Mouse (Mus musculus): ENCODE data around the gene Tusc2. TPM values are rescaled to one million over a fixed set of nuclear protein-coding genes. Genes with fewer than 3 reads are reported as not detected.

Gene Tusc2
- polyA plus RNA-seq, 1 experiment from 2014 or later: 53.0 TPM

DNA sequence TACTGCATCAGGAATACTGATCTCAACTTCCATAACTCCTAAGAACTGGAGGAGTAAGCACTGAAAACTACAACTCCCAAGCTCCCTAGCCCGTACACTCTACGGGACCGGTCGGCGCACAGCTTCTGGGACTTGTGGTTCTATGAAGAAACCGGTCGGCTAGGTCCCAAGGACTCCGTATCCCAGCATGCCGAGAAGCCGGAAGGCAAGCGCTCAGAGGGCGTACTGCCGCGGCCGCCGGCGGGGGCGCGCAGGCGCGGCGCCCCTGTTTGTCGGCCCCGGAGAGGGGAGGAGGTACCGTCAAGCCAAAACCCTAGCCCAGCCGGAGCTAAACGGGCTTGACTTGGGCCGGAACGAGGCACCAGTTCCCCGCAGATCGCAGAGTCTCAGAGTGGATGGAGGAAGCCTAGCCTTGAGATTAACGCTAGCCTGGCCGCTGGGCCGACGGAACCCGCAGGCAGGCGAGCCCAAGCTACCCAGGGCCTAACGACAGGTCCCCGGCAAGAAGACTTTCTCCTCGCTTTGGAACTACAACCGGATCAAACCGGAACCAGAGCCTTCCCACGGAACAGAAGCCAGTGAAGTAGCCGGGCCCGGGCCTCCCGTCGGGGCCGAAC lies 29.2 kb upstream of the Tusc2 start, which contains the start of gene Tmem115:
Gene Tmem115, plus strand, starts transcription at position 155 of the 617 bp plus-strand sequence.
- peak within 1 kb of the TSS; percentile 83 for H3K27ac ChIP-seq (replicated peaks in 1 of 2; ENCODE audit: control insufficient read depth in 1 of 2, insufficient read depth in 1 of 2, low read depth in 2 of 2, low read length in 2 of 2)
- H3K9me3 ChIP-seq (ENCODE audit: control insufficient read depth, low read length): no peaks in the 10 kb centered on the region
- H3K4me2 ChIP-seq (ENCODE audit: low read length): peak within 1 kb of the TSS; percentile 91
- ATAC-seq (ENCODE audit: insufficient number of reproducible peaks, insufficient read depth, low FRiP score, low read depth): peak; percentile 96
- WGBS: under 1% methylated on average over 48 of the region's 48 CpGs
- H3K9ac ChIP-seq (ENCODE audit: low read length): peak within 1 kb of the TSS; percentile 93
- peaks cover 18% of the 10 kb centered on the region for H3K36me3 ChIP-seq (ENCODE audit: control insufficient read depth, insufficient read depth, low read length)
- H3K27me3 ChIP-seq (ENCODE audit: control insufficient read depth, insufficient read depth, low read length): no peaks in the 10 kb centered on the region
- H3K4me1 ChIP-seq (ENCODE audit: control insufficient read depth in 2 of 2, insufficient read depth in 2 of 2, low read length in 2 of 2): peaks cover 22 to 29% of the 10 kb centered on the region in 2 experiments
- H3K4me3 ChIP-seq (ENCODE audit: control insufficient read depth in 1 of 2, insufficient read depth in 1 of 2, low read depth in 1 of 2, low read length in 2 of 2): peak within 1 kb of the TSS; percentile 86 to 96

DNA sequence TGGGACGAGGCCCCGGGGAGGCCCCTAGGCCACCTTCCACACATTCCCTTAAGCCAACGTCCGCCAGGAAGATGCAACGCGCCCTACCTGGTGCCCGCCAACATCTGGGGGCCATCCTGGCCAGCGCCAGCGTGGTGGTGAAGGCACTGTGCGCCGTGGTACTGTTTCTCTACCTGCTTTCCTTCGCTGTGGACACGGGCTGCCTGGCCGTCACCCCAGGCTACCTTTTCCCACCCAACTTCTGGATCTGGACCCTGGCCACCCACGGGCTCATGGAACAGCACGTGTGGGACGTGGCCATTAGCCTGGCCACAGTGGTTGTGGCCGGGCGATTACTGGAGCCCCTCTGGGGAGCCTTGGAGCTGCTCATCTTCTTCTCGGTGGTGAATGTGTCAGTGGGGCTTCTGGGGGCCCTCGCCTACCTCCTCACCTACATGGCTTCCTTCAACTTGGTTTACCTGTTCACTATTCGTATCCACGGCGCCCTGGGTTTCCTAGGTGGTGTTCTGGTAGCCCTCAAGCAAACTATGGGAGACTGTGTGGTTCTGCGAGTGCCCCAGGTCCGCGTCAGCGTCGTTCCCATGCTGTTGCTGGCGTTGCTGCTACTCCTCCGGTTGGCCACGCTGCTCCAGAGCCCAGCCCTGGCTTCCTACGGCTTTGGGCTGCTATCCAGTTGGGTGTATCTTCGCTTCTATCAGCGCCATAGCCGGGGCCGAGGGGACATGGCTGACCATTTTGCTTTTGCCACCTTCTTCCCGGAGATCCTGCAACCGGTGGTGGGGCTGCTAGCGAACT lies 28.4 kb upstream of the Tusc2 start:
- peak overlapping the region; percentile 91 for H3K4me2 ChIP-seq (ENCODE audit: low read length)
- peak overlapping the region; percentile 86 to 96 for H3K4me3 ChIP-seq (ENCODE audit: control insufficient read depth in 1 of 2, insufficient read depth in 1 of 2, low read depth in 1 of 2, low read length in 2 of 2)
- H3K4me1 ChIP-seq (ENCODE audit: control insufficient read depth in 2 of 2, insufficient read depth in 2 of 2, low read length in 2 of 2): peaks cover 22 to 29% of the 10 kb centered on the region in 2 experiments
- under 1% methylated on average over 40 of the region's 40 CpGs for WGBS
- H3K36me3 ChIP-seq (ENCODE audit: control insufficient read depth, insufficient read depth, low read length): peaks cover 25% of the 10 kb centered on the region
- no peak for ATAC-seq (ENCODE audit: insufficient number of reproducible peaks, insufficient read depth, low FRiP score, low read depth)
- peak overlapping the region; percentile 93 for H3K9ac ChIP-seq (ENCODE audit: low read length)
- no peaks in the 10 kb centered on the region for H3K27me3 ChIP-seq (ENCODE audit: control insufficient read depth, insufficient read depth, low read length)
- peak overlapping the region; percentile 83; a peak in 3 of 4 replicates for H3K27ac ChIP-seq (replicated peaks in 1 of 2; ENCODE audit: control insufficient read depth in 1 of 2, insufficient read depth in 1 of 2, low read depth in 2 of 2, low read length in 2 of 2)
- H3K9me3 ChIP-seq (ENCODE audit: control insufficient read depth, low read length): no peaks in the 10 kb centered on the region

DNA sequence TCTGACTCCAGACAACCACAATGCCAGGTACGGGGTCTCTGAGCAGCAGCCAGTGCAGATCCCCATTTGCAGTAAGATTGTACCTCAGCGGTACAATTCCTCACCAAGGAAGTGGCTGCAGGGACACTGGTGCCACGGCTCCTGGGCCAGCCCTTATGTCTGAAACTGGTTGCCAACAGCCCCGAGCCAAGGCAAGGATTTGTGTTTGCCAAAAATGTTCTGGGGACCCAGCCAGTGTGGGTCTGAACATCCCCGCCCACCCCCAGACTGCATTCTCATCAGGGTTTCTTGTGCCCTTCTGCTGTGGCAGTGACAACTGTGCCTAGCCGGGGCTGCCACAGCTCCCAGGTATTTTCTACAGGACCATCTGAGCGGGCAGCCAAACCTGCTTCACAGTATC lies 24.8 kb upstream of the Tusc2 start:
- 90% methylated on average over 7 of the region's 7 CpGs for WGBS
- H3K27ac ChIP-seq (replicated peaks in 1 of 2; ENCODE audit: control insufficient read depth in 1 of 2, insufficient read depth in 1 of 2, low read depth in 2 of 2, low read length in 2 of 2): no peak overlapping the region
- no peak overlapping the region for H3K4me3 ChIP-seq (ENCODE audit: control insufficient read depth in 1 of 2, insufficient read depth in 1 of 2, low read depth in 1 of 2, low read length in 2 of 2)
- no peak for ATAC-seq (ENCODE audit: insufficient number of reproducible peaks, insufficient read depth, low FRiP score, low read depth)
- no peak overlapping the region for H3K4me2 ChIP-seq (ENCODE audit: low read length)
- H3K4me1 ChIP-seq (ENCODE audit: control insufficient read depth in 2 of 2, insufficient read depth in 2 of 2, low read length in 2 of 2): peaks cover 32 to 46% of the 10 kb centered on the region in 2 experiments
- peaks cover 31% of the 10 kb centered on the region for H3K36me3 ChIP-seq (ENCODE audit: control insufficient read depth, insufficient read depth, low read length)
- no peaks in the 10 kb centered on the region for H3K27me3 ChIP-seq (ENCODE audit: control insufficient read depth, insufficient read depth, low read length)
- H3K9me3 ChIP-seq (ENCODE audit: control insufficient read depth, low read length): no peaks in the 10 kb centered on the region
- H3K9ac ChIP-seq (ENCODE audit: low read length): no peak overlapping the region

DNA sequence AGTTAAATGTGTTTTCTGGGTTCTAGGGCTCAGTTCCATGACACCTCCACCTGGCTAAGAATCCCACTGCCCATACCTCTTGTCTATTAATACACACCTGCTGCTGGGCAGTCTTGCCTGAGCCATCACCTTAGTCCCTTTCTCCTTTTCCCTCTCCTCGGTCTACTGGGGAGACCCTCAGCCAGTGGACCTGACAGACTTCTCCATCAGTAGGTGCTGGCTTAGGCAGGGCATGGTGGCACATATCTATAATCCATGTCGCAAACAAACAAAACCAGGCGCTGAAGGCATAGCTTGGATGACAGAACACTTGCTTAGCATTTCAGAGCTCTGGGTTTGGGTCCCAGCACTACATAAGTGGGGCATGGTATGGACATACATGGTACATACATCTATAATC lies 24.3 kb upstream of the Tusc2 start:
- Histone ChIP-seq H3K4me3 (ENCODE audit: control insufficient read depth in 1 of 2, insufficient read depth in 1 of 2, low read depth in 1 of 2, low read length in 2 of 2) (no peak overlapping the region), H3K4me1 (ENCODE audit: control insufficient read depth in 2 of 2, insufficient read depth in 2 of 2, low read length in 2 of 2) (peaks cover 29 to 47% of the 10 kb centered on the region in 2 experiments), H3K27ac (replicated peaks in 1 of 2; ENCODE audit: control insufficient read depth in 1 of 2, insufficient read depth in 1 of 2, low read depth in 2 of 2, low read length in 2 of 2) (no peak overlapping the region), H3K4me2 (ENCODE audit: low read length) (no peak overlapping the region), H3K9ac (ENCODE audit: low read length) (no peak overlapping the region), H3K9me3 (ENCODE audit: control insufficient read depth, low read length) (no peaks in the 10 kb centered on the region), H3K36me3 (ENCODE audit: control insufficient read depth, insufficient read depth, low read length) (peaks cover 34% of the 10 kb centered on the region), H3K27me3 (ENCODE audit: control insufficient read depth, insufficient read depth, low read length) (no peaks in the 10 kb centered on the region)
- no peak for ATAC-seq (ENCODE audit: insufficient number of reproducible peaks, insufficient read depth, low FRiP score, low read depth)
- WGBS: 88% methylated on average over 3 of the region's 3 CpGs

DNA sequence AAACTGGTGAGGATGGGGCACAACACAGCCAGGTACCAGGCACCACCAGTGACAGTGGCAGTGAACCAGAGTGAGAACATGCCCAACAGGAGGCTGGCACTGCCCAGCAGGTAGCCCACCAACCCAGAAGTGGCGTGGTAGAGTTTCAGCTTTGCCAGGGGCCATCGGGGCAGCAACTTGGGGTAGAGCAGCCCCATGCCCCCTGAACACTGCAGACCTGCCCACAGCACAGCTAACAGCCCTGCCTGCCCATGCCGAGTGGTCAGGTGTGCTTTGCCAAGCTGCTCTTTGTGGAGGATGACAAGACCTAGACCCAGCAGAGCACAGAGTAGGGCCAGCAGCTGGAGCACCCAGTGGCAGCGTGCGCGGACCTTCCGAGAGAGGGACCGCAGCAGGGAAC lies 23.1 kb upstream of the Tusc2 start:
- WGBS: 91% methylated on average over 8 of the region's 8 CpGs
- Histone ChIP-seq H3K36me3 (ENCODE audit: control insufficient read depth, insufficient read depth, low read length) (peaks cover 46% of the 10 kb centered on the region), H3K27ac (replicated peaks in 1 of 2; ENCODE audit: control insufficient read depth in 1 of 2, insufficient read depth in 1 of 2, low read depth in 2 of 2, low read length in 2 of 2) (no peak overlapping the region), H3K4me2 (ENCODE audit: low read length) (no peak overlapping the region), H3K27me3 (ENCODE audit: control insufficient read depth, insufficient read depth, low read length) (no peaks in the 10 kb centered on the region), H3K4me1 (ENCODE audit: control insufficient read depth in 2 of 2, insufficient read depth in 2 of 2, low read length in 2 of 2) (peaks cover 29 to 42% of the 10 kb centered on the region in 2 experiments), H3K4me3 (ENCODE audit: control insufficient read depth in 1 of 2, insufficient read depth in 1 of 2, low read depth in 1 of 2, low read length in 2 of 2) (no peak overlapping the region), H3K9me3 (ENCODE audit: control insufficient read depth, low read length) (no peaks in the 10 kb centered on the region), H3K9ac (ENCODE audit: low read length) (no peak overlapping the region)
- no peak for ATAC-seq (ENCODE audit: insufficient number of reproducible peaks, insufficient read depth, low FRiP score, low read depth)

DNA sequence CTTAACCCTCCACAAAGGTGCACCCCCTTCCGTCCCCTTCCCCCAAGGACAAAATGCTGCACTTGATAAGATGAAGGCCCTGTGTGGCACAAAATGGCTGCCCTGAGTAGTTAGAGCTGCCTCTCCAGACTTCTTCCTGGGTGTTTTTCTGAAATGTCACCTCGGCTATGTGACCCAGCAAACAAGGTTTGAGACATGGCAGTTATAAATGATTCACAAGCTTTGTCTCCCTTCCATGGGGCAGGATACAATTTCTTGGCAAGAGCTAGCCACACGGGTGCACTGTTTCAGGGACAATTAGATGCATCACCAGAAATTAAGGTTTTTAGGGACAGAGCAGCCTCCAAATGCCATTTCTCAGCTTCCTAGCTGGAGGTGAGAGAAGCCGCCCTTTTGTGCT lies 22.6 kb upstream of the Tusc2 start:
- Histone ChIP-seq H3K9ac (ENCODE audit: low read length) (no peak overlapping the region), H3K27ac (replicated peaks in 1 of 2; ENCODE audit: control insufficient read depth in 1 of 2, insufficient read depth in 1 of 2, low read depth in 2 of 2, low read length in 2 of 2) (no peak overlapping the region), H3K9me3 (ENCODE audit: control insufficient read depth, low read length) (no peaks in the 10 kb centered on the region), H3K27me3 (ENCODE audit: control insufficient read depth, insufficient read depth, low read length) (no peaks in the 10 kb centered on the region), H3K36me3 (ENCODE audit: control insufficient read depth, insufficient read depth, low read length) (peaks cover 51% of the 10 kb centered on the region), H3K4me1 (ENCODE audit: control insufficient read depth in 2 of 2, insufficient read depth in 2 of 2, low read length in 2 of 2) (peaks cover 29 to 37% of the 10 kb centered on the region in 2 experiments), H3K4me2 (ENCODE audit: low read length) (no peak overlapping the region), H3K4me3 (ENCODE audit: control insufficient read depth in 1 of 2, insufficient read depth in 1 of 2, low read depth in 1 of 2, low read length in 2 of 2) (no peak overlapping the region)
- WGBS: 67% methylated on average over 4 of the region's 4 CpGs
- no peak for ATAC-seq (ENCODE audit: insufficient number of reproducible peaks, insufficient read depth, low FRiP score, low read depth)

DNA sequence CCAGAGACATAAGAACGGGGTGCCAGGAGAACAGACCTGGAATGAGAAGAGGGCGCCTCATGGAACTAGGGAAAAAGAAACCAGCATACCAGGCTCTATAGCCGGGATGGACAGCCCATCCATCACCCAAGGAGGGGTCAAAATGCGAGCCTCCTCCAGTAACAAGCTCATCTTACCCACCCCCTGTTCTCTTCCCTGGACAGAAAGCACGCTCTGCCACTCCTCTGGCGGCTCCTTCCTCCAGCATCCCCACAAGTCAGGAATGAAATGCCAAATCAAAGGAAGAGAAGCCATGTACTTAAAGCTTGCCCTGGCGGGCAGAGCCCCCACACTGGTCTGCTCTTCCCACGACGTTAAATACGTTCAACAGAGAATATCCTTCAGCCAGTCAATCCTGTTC lies 22.1 kb upstream of the Tusc2 start:
- no peak for ATAC-seq (ENCODE audit: insufficient number of reproducible peaks, insufficient read depth, low FRiP score, low read depth)
- Histone ChIP-seq H3K27ac (replicated peaks in 1 of 2; ENCODE audit: control insufficient read depth in 1 of 2, insufficient read depth in 1 of 2, low read depth in 2 of 2, low read length in 2 of 2) (0 out of 4 replicates have a peak overlapping the region, but pooled peaks of 1 of the 2 experiments have one; percentile 9), H3K9ac (ENCODE audit: low read length) (peak overlapping the region; percentile 73), H3K27me3 (ENCODE audit: control insufficient read depth, insufficient read depth, low read length) (no peaks in the 10 kb centered on the region), H3K4me2 (ENCODE audit: low read length) (peak overlapping the region; percentile 94), H3K4me3 (ENCODE audit: control insufficient read depth in 1 of 2, insufficient read depth in 1 of 2, low read depth in 1 of 2, low read length in 2 of 2) (peak overlapping the region; percentile 69 to 86; a peak in 3 of 4 replicates), H3K4me1 (ENCODE audit: control insufficient read depth in 2 of 2, insufficient read depth in 2 of 2, low read length in 2 of 2) (peaks cover 24 to 31% of the 10 kb centered on the region in 2 experiments), H3K36me3 (ENCODE audit: control insufficient read depth, insufficient read depth, low read length) (peaks cover 54% of the 10 kb centered on the region), H3K9me3 (ENCODE audit: control insufficient read depth, low read length) (no peaks in the 10 kb centered on the region)
- WGBS: 33% methylated on average over 10 of the region's 10 CpGs
